Mouse (Mus musculus) midbrain, embryonic 16.5 days (tissue): ENCODE results near the gene Ebp. TPM values are rescaled to one million over a fixed set of nuclear protein-coding genes. Genes with fewer than 3 reads are reported as not detected.

Source experiments
- ATAC-seq: fragments of 200-750 bp; cut with Nextera tagmentation; 2 replicates; pipeline ENCODE4 v1.8.0; 2017; ENCODE audit warnings: moderate TSS enrichment
- H3K27ac ChIP-seq: fragments of 300-500 bp; sonication (generic); 2 replicates; pipeline ENCODE4 v1.5.1; 2014; ENCODE audit warnings: mild to moderate bottlenecking, low read length, mixed read lengths
- H3K27me3 ChIP-seq: fragments of 300-500 bp; sonication (generic); 2 replicates; pipeline ENCODE4 v1.6.1; 2014; ENCODE audit warnings: low read depth, low read length, mixed read lengths; ENCODE audit not compliant: control insufficient read depth, insufficient read depth
- H3K36me3 ChIP-seq: fragments of 300-500 bp; sonication (generic); 2 replicates; pipeline ENCODE4 v1.6.1; 2014; ENCODE audit warnings: mild to moderate bottlenecking, low read length, moderate library complexity, mixed read lengths; ENCODE audit not compliant: control insufficient read depth, insufficient read depth
- H3K4me1 ChIP-seq: fragments of 300-500 bp; sonication (generic); 2 replicates; pipeline ENCODE4 v1.6.1; 2014; ENCODE audit warnings: mild to moderate bottlenecking, low read length, mixed read lengths; ENCODE audit not compliant: control insufficient read depth, insufficient read depth
- H3K4me2 ChIP-seq: fragments of 300-500 bp; sonication (generic); 2 replicates; pipeline ENCODE4 v1.6.1; 2014; ENCODE audit warnings: mild to moderate bottlenecking, low read length, mixed read lengths
- H3K4me3 ChIP-seq: fragments of 300-500 bp; sonication (generic); 2 replicates; pipeline ENCODE4 v1.5.1; 2014; ENCODE audit warnings: low read depth, mild to moderate bottlenecking, low read length, moderate library complexity, mixed read lengths
- H3K9ac ChIP-seq: fragments of 300-500 bp; sonication (generic); 2 replicates; pipeline ENCODE4 v1.6.1; 2014; ENCODE audit warnings: low read depth, low read length, mixed read lengths
- H3K9me3 ChIP-seq: fragments of 300-500 bp; sonication (generic); replicated peaks from 2 replicates; pipeline ENCODE4 v1.6.1; 2014; ENCODE audit warnings: mild to moderate bottlenecking, low read length, mixed read lengths; ENCODE audit not compliant: control insufficient read depth, poor library complexity, severe bottlenecking
- WGBS: fragments of 180-500 bp; shearing (Covaris S2); extraction: QIAGEN DNeasy Blood & Tissue Kit; methylation state at CpG from one replicate; pipeline ENCODE4 v1.1.7; 2014; 5-methylcytosine and 5-hydroxymethylcytosine counted together
- polyA plus RNA-seq: library from polyadenylated mRNA; unstranded; fragments of >200 nt; fragmentation: Nextera tagmentation; extraction: Ambion mirVana; gene quantifications from 2 replicates; pipeline ENCODE4 v1.2.1, GENCODE M21; 2015

Ebp gene
- polyA plus RNA-seq, 1 experiment from 2014 or later, result 31.7 TPM

DNA sequence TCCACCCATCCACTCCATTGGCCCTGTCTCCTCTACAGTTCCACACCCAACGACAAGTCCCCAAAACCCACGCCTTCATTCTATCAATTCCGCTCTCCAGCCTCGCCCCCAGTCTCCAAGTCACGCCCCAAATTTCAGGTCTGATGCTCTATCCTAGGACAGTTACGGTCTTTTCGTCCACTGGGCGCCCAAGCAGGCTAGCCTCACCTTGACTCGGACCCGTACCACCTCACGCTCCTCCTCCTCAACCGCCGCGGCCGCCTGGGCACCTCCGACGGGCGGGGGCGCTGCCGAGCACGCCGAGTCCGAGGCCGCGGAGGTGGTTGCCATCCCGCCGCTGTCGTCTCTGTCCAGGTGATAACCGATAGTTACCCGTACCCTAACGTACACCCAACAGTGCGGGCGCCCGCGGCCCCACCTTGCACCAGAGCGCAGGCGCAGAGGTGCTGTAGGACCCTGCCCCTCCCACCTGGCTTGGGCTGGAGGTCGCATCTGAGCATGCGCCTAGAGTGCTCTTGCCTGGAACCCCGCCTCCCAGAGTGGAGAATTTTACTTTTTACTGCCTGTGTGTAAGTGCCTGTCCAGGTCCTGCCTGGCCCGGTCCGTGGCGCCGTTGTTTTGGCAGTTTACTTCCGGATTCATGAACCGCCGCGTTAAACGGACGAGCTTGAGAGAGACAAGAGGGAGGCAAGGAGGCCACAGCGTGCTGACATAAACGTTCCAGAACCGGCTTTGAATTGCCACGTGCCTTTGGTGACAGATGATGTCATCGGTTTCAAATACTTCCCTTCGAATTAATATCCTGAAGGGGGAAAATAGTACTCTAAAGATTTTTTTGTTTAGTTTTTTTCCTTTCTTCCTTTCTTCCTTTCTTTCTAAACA, 17.6 kb downstream of the Ebp start, which contains the start of gene Tbc1d25:
Tbc1d25 (minus strand) TSS at position 678 of the 882 bp plus-strand sequence.
- WGBS, result 16% methylated on average over 55 of the region's 56 CpGs
- H3K4me1 ChIP-seq, result peaks cover 5% of the 10 kb centered on the region; the same call in 1 of the 2 replicates

DNA sequence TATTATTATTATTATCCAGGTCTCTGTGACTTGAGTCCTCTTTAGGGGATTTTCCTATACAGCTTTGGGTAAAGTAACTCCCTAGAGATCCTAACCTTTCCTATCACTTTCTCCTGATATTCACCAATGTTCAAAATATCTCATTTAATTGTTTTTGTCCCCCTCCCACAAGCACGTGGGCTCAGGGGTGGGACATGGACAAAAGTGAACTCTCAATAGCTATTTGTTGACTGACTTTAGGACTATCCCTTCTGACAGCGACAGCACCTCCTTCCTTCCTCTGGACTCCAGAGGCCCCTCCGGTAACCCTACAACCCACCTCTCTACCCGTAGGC, 18.2 kb downstream of the Ebp start:
- no peaks in the 10 kb centered on the region for H3K36me3 ChIP-seq
- peak overlapping the region; percentile 48 for H3K4me2 ChIP-seq
- no peak overlapping the region; the same call in 1 of the 2 replicates for H3K27ac ChIP-seq
- 10% methylated on average over 4 of the region's 4 CpGs for WGBS
- H3K9me3 ChIP-seq, result no peaks in the 10 kb centered on the region
- ATAC-seq, result no peak
- peak overlapping the region; percentile 62 for H3K4me3 ChIP-seq
- H3K4me1 ChIP-seq, result peaks cover 5% of the 10 kb centered on the region; the same call in 1 of the 2 replicates
- H3K9ac ChIP-seq, result peak overlapping the region; percentile 74
- no peaks in the 10 kb centered on the region for H3K27me3 ChIP-seq

More for the DNA sequence above, 17.6 kb downstream of the Ebp start, which contains the start of gene Tbc1d25:
- Histone ChIP-seq H3K4me3 (peak within 1 kb of the TSS; percentile 62), H3K9ac (peak within 1 kb of the TSS; percentile 74), H3K36me3 (no peaks in the 10 kb centered on the region), H3K27me3 (no peaks in the 10 kb centered on the region), H3K9me3 (no peaks in the 10 kb centered on the region), H3K4me2 (peak within 1 kb of the TSS; percentile 48), H3K27ac (peak within 1 kb of the TSS; percentile 66)
- peak; percentile 97 for ATAC-seq

DNA sequence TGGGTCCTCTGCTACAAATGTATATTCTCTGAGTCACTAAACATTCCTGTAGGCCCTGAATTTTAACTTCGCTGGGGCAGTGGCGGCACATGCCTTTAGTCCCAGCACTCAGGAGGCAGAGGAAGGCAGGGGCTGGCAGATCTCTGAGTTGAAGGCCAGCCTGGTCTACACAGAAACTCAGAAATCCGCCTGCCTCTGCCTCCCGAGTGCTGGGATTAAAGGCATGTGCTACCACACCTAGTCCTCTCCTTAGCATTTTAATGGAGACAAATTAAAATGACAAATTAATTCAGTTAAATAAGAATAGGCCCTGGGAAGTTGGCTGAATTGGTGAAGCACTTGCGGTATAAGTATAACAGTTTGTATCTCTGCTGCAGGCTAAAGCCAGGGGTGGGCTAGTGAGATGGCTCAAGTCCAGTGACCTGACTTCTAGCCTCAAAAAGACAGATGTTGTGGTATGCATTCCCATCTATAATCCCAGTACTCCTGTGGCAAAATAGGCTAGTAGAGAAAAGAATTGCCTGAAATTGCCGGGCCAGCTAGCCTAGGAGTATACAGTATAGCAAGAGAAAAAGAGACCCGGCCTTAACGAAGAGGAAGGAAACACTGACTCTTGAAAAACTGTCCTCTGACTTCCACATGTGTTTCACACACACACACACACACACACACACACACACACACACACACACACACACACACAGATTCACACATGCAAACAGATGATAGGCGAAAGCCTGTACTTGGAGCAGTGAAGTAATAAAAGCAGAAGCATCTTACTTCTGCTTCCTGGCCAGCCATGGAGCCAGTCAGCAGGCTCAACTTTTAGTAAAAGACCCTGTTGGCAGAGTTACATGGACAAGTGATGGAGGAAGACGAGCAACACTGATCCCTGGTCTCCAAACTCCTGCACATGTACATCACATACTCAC, 25.3 kb downstream of the Ebp start:
- ATAC-seq, result no peak
- no peaks in the 10 kb centered on the region for H3K4me1 ChIP-seq
- H3K27me3 ChIP-seq, result no peaks in the 10 kb centered on the region
- no peak overlapping the region for H3K9ac ChIP-seq
- H3K36me3 ChIP-seq, result no peaks in the 10 kb centered on the region; the same call in 1 of the 2 replicates
- no peak overlapping the region for H3K4me2 ChIP-seq
- H3K4me3 ChIP-seq, result no peak overlapping the region
- no peak overlapping the region for H3K27ac ChIP-seq
- WGBS, result 94% methylated on average over 10 of the region's 10 CpGs
- no peaks in the 10 kb centered on the region for H3K9me3 ChIP-seq

DNA sequence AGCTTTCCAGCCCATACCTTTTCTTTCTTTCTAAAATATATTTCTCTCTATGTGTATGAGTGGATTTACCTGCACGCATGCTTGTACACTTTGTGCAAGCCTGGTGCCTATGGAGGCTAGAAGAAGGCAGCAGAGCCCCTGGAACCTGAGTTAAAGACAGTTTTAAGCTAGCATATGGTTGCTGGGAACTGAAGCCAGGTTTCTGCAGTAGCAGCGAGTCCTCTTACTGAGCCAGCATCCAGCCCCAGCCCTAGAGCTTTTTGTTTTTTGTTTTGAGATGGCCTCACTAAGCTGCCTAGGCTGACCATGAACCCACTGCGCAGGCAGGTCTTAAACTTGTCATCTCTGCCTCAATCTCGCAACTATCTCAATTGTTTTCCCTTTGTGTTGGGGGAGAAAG, 28.8 kb downstream of the Ebp start:
- no peak overlapping the region for H3K4me3 ChIP-seq
- ATAC-seq, result no peak
- no peak overlapping the region for H3K4me2 ChIP-seq
- no peaks in the 10 kb centered on the region for H3K27me3 ChIP-seq
- H3K36me3 ChIP-seq, result no peaks in the 10 kb centered on the region; the same call in 1 of the 2 replicates
- no peak overlapping the region for H3K9ac ChIP-seq
- no peak overlapping the region for H3K27ac ChIP-seq
- 94% methylated on average over 4 of the region's 4 CpGs for WGBS
- no peaks in the 10 kb centered on the region for H3K4me1 ChIP-seq
- no peaks in the 10 kb centered on the region for H3K9me3 ChIP-seq

DNA sequence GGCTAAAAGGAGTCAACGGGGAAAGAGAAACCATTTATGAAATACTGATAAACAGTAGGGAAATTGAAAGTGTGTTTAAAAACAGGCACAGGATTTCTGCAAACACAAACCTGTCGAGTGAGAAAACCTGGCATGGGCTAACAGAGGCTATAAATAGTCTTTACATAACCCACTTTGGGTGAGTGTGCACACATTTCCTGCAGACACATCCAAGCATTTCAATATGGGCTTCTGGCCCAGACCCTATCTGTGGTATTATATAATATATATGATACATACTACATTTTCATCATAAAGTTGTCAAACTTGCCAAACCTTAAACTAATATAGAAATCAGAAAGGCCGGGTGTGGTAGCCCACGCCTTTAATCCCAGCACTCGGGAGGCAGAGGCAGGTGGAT, 30.2 kb downstream of the Ebp start:
- Histone ChIP-seq H3K4me2 (no peak overlapping the region), H3K9ac (no peak overlapping the region), H3K27me3 (no peaks in the 10 kb centered on the region), H3K36me3 (no peaks in the 10 kb centered on the region; the same call in 1 of the 2 replicates), H3K27ac (no peak overlapping the region), H3K9me3 (no peaks in the 10 kb centered on the region), H3K4me3 (no peak overlapping the region), H3K4me1 (no peaks in the 10 kb centered on the region)
- no peak for ATAC-seq
- WGBS, result 91% methylated on average over 5 of the region's 5 CpGs

DNA sequence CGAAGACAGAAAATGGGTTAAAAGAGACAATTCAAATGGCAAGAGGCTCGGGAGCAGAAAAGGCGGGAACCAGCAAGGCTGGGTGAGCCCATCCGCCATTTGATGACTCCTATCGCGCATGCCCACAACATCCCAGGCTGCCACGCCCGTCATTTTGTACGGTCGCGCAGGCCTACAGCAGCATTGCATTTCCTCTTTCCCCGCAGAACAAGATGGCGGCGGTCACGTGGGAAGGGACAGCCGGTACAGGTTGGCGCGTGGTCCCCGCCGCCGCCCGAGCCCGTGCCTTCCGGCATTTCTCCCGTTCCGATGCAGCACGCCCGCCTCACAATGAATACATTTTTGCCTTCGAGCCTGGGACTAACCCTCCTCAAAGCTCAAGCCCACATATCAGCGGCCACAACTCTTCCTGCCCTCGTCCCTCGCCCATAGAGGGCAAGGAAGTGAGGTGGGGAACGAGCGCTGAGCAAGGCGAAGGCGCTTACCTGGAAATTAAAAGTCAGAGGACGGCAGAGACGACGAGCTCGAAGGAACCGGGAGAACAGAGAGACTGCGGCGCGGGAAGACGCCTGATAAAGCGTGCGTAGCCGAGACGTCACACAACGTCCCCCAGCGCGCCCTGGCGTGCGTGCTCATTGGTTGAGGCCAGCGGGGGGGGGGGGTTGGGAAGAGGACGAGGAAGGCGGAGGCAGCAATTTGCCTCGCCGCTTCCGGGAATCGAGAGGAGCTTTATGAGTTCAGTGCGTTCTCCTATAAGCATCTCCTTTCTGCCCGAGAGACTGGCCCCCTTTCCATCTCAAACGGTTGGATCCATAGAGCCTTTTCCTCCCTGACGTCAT, 47.9 kb downstream of the Ebp start, which contains the start of gene Rbm3:
Rbm3 (minus strand) TSS at position 728 of the 839 bp plus-strand sequence.
- H3K4me3 ChIP-seq, result peak within 1 kb of the TSS; percentile 64
- WGBS, result 26% methylated on average over 56 of the region's 65 CpGs
- peak within 1 kb of the TSS; percentile 95 for H3K27ac ChIP-seq
- 0 out of 2 replicates have a peak, but pooled peaks cover 2% of the 10 kb centered on the region for H3K36me3 ChIP-seq
- H3K9me3 ChIP-seq, result no peaks in the 10 kb centered on the region
- H3K4me1 ChIP-seq, result peaks cover 9% of the 10 kb centered on the region; the same call in 1 of the 2 replicates
- no peaks in the 10 kb centered on the region for H3K27me3 ChIP-seq
- peak within 1 kb of the TSS; percentile 81 for H3K9ac ChIP-seq
- peak within 1 kb of the TSS; percentile 54 for H3K4me2 ChIP-seq
- ATAC-seq, result peak; percentile 96

DNA sequence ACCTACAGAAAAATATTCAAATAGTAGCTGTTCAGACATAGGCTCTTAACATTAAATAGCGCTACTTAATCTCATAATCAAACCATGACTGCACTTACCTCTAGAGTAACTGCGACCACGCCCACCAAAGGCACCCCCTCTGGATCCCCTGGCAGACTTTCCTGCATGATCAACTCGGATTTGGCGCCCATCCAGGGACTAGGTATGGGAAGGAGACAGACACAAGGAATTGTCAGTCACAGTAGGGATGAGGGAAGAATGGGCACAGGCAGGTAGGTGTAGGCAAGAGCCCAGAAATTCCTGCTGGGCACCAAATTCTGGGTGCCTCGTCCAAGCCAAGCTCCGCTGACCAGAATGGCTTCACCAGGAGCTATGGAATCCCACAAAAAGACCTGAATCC, 49.6 kb downstream of the Ebp start:
- WGBS, result 63% methylated on average over 7 of the region's 7 CpGs
- Histone ChIP-seq H3K4me3 (peak overlapping the region; percentile 64), H3K27ac (no peak overlapping the region), H3K36me3 (0 out of 2 replicates have a peak, but pooled peaks cover 2% of the 10 kb centered on the region), H3K4me2 (peak overlapping the region; percentile 54), H3K9me3 (no peaks in the 10 kb centered on the region), H3K9ac (no peak overlapping the region), H3K4me1 (peaks cover 9% of the 10 kb centered on the region; the same call in 1 of the 2 replicates), H3K27me3 (no peaks in the 10 kb centered on the region)
- ATAC-seq, result no peak

DNA sequence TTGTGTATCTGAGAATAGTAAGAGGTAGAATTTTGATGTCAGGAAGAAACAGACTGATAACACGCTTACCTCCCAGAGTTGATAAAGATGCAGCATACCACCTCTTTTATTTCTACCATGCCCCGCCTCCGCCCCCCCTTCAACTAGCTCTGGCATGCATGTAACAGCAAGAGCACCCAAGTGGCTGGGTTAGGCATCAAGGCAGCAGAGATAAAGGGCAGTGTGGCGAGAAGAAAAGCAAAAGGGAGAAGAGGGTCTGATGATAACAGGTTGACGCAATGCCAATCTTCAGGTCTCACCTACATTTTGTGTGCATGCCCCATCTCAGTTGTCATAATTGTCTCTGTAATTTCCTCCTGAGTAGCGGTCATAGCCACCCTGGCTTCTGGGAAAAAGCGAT, 50.4 kb downstream of the Ebp start:
- no peak overlapping the region for H3K9ac ChIP-seq
- no peak overlapping the region for H3K27ac ChIP-seq
- ATAC-seq, result no peak
- H3K4me1 ChIP-seq, result peaks cover 9% of the 10 kb centered on the region; the same call in 1 of the 2 replicates
- WGBS, result 84% methylated on average over 7 of the region's 7 CpGs
- 0 out of 2 replicates have a peak, but pooled peaks cover 2% of the 10 kb centered on the region for H3K36me3 ChIP-seq
- H3K27me3 ChIP-seq, result no peaks in the 10 kb centered on the region
- H3K9me3 ChIP-seq, result no peaks in the 10 kb centered on the region
- H3K4me3 ChIP-seq, result no peak overlapping the region
- H3K4me2 ChIP-seq, result no peak overlapping the region
